Mouse (Mus musculus): ENCODE measurements around the gene Adat3.

Gene Adat3

DNA sequence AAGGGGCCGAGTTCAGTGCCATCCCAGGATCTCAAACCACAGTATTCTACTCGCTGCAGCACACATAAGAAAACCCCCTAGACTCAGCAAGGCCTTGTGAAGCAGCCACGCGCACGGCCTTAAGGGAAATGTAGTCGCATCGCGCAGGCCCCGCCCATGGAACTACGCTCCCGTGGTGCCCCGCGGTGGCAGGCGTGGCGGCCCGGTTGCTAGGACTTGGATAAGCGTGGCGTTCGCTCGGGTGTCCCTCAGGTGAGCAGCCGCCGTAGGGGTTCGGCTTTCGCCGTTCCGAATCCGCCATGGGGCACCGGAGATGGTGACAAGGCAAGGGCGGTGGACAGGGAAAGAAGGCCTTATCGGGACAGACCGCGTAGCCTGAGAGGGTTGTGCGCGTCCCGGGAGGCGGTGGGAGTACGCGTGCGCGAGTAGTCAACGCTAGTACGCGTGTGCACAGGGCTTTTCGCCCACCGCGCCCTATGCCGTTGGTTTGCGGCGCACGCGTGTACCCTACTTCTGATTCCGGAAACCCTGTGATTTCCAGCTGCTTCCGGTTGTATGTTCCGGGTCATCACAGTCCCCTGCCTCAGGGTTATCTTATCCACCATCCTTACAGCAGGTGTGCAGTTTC lies at the start of gene Adat3, which contains the start of gene Scamp4:
Gene Adat3, plus strand, starts transcription at position 183 of the 628 bp plus-strand sequence.
Gene Scamp4, plus strand, starts transcription at position 175 of the 628 bp plus-strand sequence.
- peak; percentile 97 for DNase-seq

DNA sequence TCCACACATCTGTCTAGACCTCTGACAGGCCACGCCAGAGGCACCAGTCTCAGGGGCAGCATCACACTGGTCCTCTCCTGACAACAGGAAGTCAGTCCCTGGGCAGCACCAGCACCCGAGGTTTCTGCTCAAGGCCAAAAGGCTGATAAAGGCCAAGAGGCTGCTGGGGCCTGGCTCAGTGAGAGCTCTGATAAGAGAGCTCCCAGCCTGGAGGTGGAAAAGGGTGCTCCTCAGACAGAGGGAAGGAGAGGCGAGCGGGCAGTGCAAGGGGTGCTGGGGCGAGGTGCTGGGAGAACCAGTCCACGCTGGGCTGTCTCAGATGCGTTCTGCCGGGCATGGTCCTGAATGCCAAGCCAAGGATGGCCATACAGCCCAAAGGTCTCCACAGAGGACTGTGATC lies 49.1 kb upstream of the Adat3 start:
- no peak for DNase-seq

DNA sequence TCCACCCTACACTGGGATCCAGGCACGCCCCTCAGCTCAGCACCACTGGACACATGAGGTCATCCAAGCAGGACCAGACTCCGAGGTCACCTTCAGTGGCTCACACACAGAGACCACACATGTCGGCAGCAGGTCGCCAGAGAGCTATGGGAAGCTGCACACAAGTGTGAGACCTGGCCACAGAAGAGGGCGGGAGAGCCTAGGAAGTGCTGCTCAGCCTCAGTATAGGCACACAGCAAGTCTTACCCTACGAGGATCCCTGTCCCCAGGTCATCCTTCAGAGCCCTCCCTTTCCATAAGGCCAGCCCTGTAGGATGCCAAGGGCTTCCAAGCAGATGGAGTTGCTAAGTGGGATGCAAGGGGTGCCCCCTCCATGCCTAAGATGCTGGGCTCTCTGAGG lies 48.7 kb upstream of the Adat3 start:
- no peak for DNase-seq

DNA sequence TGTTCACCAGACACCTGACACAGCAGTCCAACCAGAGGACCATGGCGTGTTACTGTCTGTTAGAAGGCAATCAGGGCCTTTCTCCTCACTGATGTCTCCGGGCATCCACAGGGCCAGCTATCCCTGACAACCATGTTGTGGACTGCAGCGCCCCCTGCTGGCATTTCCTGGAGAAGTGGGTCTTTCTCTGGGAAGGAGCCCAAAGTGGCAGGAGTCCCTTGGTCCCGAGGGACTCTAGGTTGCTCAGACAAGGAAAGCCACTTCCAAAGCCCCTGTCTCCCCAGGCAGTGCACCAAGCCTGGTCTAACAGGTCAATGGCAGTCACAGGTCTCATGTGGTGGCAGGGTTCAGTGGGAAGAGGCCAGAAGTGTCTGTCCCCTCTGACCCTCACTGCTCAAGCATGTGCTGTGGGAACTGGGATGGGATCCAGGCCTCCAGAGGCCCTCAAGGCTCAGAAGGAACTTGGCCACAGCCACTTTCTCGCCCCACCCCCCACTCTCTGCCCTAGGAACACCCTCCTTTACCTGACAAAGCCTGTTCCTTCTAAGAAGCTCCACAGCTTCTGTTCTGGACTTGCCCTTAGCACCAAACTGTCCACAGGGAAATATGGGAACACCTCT lies 45.2 kb upstream of the Adat3 start:
- peak; percentile 88 for DNase-seq

DNA sequence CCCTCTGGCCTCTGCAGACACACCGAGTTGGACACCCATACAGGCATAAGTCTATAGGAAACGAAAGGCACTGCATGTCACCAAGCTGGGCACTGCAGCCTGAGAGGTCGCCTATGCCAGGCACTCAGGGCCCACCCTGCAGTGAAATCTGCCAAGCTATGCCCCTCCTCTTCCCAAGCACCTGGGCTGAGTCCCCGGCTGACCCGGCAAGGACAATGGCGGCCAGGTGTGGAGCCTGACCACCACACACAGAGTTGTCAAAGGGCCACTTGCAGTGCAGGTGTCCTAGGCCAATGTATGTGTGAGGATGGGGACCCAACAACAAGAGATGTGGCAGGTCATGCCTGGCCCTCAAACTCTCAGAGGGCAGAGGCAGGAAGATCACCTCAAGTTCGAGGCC lies 43.2 kb upstream of the Adat3 start:
- no peak for DNase-seq

DNA sequence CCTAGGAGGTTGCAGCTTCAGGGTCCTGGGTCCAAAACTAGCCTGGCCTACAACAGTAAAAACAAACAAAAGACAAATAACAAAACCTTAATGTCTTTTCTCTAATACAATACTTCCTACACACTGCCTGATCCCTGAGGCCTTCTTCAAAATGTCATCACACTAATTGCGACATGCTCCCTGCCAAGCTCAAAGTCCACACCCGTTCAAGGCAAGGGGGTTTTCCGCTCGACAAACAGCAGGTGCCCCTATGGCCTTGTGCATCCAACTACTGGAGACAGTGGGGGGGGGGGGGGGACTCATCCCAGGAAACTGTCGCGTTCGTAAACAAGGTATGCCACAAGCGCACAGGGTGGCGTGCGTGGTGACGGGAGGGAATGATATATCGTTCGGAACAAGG lies 42.1 kb upstream of the Adat3 start:
- DNase-seq = no peak

DNA sequence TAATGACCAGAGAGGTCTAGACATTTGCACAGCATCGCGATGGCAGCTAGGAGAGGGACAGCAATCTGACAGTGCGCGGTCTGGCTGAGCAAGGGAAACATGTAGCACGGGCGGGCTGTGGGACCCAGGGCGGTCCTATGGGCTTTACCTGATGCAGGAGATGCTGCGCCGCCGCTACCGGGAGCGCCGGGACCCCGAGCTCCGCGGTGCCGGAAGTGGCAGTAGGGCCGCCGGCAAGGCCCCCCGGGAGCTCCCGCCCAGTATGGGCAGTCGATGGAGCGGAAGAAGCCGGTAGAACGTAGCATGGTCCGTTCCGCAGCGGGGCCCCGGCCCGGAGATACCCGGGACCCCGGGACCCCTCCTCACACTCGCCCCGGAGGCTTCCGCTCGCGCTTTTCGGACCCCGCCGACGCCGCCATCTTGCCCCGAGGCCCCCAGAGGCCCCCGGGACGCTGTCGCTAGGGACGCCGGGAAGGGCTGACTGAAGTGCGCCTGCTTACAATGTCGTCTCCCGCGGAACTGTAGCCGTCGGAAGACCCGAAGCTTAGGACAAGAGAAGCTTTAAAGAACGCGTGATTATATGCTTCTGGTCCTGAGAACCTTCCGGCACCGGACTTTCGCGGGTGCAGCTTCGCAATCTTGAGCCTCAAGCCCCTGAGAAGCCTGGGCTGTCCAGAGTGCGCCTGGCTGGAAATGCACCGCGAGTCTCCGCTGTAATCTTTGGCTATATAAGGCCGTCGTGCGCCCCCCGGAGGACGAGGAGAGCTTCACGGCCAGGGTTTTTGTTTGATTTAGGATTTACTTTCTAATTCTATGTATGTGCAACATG lies 41.4 kb upstream of the Adat3 start, which contains the start of gene Rexo1:
Gene Rexo1, minus strand, starts transcription at position 445 of the 829 bp plus-strand sequence.
- peak; percentile 96 for DNase-seq

DNA sequence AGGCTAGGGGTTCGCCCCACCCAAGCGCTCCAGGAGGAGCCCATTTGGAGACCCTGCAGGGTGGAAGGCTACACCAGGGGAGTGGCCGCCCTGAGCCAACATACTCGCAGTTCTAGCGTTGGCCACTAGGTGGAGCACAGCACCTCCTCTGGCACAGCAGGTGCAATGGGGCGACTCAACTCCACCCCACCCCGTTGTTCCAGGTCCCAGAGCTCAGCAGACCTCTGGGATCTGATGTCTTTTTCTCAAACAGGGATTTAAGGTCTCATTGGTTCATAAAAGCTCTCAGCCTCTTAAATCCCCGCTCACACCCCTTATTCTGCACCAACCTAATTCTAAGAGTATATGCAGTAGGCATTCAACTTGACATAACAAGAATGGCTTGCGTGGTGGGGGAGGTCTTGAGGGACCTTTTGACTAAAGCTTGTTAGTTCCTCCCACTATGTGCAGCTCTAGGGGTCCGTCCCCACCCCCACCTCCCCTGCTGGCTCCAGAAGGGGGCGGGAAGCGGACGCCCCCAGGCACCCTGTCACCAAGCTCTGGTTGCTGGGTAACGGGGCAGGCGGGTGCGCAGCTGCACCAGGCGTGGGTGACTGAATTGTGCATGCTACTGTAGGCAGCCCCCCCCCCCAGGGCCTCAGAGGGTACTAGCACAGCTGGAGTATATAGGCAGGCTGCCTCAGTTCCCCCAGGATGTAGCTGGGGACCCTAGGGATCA lies 36.1 kb upstream of the Adat3 start:
- DNase-seq = peak; percentile 93

DNA sequence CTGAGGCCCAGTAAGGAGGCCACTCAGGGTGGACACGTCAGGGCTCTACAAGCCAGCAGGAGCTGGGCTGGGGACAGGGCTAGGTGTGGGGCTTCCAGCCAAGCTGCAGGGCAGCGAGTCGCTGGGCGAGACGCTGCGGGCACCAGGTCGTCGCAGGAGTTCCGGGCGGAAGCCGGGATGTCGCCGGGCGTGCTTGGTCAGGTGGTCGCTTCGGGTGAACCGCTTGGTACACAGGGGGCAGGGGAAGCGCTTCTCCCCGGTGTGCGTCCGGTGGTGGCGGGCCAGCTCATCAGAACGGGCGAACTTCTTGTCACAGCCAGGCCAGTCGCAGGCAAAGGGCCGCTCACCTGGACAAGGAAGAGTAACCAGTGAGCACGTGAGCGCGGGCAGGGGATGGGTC lies 33.8 kb upstream of the Adat3 start:
- DNase-seq = no peak

DNA sequence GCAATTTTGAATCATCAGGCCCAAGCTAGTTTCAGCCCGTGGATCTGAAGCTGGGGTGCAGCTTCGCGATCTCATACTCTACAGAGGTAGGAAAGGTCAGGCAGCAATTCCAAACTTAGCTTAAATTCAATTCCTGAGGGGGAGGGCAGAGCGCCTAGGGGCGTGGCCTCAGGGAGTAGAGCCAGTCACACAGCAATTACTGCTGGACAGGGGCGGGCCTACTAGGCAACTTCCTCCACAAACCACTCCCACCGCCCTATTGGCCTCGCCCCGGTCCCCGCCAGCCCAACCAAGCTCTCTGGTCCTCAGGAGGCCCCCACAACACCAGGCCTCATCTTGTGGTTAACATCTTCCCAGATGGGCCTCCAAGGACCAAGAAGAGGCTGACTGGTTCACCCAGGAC lies 33.0 kb upstream of the Adat3 start:
- DNase-seq = peak; percentile 78

DNA sequence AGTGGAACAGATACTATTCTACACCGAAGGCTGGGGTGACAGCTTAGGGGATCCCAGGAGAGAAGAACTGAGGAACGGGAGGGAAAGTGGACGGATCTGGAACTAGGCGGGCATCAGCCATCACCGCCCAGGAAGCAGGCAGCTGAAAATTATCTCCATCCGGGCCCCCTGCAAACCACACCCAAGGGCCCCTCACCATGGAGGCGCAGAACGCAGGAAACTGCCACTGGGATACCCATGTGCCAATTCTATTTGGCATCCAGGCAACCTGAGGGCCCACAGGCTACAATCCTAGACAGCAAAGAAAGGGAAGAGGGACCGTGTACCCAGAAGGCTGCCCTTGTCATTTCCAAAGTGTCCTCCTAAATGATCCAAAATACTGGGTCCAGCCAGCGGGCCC lies 32.3 kb upstream of the Adat3 start:
- DNase-seq = no peak

DNA sequence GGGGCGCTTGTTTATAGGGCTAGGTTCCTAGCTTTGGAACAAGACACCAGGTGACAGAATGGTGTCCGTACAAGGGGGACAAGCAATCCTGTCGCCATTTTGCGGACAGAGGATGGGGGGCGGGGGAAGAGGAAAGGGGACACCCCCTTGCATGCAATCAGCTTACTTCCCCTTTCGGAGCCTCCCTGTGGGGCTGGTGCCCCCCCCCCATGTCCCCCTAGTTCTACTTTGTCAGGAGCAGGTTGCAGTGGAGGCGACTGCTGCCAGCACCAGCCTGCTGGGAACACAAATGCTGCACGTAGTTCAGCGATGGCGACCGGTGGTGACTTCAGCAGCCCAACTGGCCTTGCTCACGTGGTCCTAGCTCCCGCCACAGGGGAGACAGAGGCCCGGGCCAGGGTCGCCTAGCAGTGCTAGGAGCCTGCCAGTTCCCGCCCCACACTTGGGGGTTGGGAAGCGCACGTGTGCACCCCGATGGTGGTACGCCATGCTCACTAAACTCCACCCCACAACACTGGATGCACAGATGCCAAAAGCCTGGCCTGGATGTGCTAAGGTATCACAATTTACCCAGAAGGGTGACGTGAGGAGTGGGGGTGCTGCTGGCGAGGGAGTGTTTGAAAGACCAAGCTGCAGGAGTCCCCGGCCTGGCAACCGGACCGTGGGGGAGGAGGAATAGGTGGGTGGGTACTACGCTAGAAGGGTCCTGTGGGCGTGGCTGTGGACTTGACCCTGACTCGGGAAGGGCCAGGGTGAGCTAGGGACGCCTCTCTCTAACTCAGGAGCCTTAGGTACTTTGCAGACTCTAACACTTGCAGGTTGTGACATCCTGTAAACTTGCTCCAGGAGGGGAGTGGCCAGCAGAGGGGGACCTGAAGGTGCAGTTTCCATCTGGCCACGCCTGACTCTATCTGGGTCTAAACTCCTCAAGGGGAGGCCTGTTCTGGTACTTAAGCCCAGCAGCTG lies 31.5 kb upstream of the Adat3 start:
- peak; percentile 37 for DNase-seq

DNA sequence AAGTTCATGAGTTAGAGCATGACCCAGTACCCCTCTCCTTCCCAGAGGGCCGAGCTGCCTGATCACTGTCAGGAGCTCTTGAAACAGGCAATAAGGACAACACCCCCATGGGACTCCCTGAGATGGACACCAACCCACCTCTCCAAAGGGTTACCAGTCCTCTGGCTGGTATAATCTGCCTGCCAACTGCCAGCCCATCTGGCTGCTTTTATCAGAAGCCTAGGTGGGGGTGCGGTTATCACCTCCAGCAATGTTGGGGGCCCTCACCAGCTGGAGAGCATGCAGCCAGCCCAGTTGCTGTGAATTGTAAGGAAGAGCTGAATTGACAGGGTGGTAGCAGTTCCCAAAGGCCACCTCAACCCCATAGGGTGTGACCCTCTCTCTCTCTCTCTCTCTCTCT lies 30.2 kb upstream of the Adat3 start:
- DNase-seq = no peak

DNA sequence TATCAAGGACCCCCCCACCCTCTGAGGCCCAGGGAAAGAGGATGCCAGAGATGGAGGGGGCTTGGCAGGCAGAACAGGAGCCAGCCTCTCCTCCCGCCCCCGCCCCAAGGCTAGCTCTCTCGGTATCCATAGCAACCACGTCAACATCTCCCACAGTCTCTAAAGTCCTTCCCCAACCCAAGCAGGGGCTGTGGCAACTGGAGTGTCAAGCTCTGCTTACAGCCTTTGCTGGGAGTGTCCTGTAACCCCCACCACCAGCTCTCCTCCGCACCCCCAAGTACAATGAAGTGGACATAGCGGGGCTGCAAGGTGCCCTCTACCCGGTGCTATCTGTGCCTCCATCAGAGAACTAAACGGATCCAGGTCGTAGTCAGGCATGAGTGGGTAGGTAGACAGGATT lies 28.7 kb upstream of the Adat3 start:
- no peak for DNase-seq

DNA sequence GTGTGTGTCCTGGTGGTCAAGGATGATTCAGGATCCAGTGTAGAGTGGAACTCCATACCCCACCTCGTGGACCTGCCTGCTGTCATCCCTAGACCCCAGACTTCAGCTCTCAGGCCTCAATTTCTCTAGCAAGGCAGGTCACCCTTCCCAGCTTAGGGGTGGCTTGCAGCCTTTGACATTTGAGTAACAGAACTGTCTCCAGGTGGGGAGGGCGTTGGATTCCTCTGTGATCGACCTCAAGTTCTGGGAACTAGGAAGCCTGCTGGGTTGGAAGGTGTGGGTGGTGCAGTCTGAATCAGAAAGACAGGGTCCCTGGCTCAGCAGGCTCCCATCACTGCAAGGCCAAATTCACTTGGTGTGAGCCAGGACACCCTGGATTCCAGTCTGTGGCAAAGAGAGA lies 27.8 kb upstream of the Adat3 start:
- no peak for DNase-seq

DNA sequence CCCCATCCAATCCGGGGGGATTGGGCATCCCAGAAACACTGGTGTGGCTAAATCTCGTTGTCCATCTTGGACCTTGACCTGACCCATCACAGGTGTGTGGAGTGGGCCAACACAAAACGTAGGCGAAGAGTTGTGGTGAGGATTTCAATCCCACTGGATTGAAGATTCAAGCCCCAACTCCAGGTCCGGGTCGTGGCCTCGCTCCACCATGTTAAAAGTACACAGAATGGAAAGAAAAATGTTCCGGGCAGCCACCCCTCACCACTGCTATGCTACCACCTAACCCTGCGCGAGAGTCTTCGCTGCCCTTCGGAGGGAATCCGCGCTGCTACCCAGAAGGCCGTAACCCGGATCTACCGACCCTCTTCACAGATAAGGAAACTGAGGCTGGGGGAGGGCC lies 26.8 kb upstream of the Adat3 start:
- no peak for DNase-seq

DNA sequence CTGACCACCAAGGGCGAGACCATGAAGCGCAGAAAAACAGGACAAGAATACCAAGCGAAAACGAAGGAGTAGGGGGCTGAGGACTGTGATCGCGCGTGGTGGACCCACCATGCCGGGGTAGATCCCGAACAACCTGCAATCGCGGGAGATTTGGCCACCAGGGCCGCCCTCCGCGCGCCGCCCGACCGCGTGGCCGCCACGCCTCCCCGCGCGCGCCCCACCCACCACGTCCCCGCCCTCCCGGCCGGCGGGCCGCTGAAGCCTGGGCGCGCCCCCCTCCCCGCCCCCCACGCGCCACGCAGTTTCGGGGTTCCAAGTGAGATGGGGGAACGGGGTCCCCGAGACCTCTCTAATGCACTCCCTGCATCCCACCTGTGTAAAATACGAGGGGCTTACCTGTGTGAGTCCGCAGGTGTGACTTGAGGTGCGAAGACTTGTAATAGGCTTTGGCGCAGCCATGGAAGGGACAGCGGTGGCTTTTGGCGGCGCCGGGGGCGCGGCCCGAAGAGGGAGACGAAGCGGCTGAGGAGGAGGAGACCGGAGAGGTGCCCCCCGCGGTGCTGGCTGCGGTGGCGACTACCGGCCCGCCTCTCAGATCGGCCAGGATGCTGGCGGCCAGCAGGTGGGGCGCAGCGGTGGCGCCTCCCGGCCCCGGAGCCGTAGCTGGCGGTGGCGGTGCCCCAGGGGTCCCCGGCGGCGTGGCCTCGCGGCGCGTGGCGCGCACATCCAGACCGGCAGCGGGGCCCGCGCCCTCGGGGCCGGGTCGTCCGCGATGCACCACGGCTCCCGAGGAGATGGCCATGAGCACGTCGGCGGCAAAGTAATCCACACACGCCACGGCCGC lies 26.1 kb upstream of the Adat3 start:
- peak; percentile 81 for DNase-seq

DNA sequence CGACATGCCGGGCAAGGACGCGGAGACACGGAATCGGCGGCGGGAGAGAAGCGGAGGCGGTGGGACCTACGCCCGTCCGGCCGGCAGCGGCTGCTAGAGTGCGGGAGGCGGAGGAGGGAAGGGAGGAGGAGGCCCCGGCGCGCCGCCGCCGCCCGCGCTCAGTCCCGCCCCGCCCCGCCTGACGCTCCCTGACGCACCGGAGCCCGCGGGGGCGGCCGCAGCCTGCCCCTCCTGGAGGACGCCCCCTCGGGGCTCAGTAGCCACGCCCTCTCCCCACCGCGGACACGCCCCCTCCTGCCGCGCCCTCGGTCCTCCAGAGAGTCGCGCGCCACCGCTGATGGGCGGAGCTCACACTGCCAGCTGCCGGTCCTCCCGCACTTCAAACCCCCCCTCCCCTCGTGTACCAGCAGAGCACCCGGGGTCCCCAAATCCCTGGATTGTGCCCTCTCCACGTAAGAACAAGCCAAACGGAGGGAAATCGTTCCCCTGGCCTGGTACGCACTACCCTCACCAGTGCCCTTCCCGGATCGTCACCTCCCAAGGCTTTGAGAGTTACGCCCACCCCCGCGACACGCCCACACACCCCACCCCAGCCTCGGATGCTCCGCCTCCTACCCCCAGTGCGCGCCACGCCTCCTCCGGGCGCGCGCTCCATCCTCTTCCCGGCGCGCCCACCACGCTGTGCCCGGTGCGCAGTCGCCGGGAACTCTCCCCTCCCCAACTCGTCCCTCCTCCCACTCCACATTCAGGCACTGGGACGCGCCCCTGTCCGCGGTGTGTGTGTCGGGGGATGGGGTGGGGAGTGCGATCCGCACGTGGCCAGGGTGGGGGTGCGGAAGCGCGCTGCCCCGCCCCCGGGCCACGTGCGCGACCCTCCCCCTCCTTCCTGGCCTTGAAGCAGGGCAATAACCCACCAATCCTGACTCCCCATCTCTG lies 25.2 kb upstream of the Adat3 start, which contains the start of gene Klf16:
Gene Klf16, minus strand, starts transcription at position 127 of the 936 bp plus-strand sequence.
- DNase-seq = peak; percentile 99

DNA sequence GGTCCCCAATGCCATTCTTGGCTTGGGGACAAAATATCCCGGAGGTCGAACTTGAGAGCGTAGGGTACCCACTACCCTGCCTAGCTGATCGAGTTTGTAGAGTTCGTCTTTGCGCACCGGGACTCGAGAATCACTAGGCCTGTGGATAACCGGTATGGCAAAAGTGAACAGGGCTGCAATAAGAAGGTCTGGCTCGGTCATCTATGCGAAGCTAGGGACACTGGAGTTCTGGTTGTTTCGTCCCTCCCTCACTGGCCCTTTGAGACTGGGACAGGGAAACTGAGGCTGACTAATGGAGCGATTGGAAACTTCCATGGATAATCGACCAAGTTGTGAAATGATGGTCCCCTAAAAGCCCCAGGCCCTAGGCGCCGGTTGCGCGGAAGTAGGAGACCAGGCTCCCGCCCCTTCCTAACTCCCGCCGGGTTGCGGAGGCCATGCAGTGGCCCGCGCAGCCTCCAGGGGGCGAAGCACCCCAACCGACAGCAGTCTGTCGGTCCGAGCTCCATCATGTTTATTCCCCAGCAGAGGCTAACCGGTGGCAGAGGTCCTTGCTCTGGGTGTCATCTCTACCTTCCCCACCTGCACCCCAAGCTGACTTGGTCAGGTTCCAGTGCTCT lies 24.4 kb upstream of the Adat3 start:
- DNase-seq = peak; percentile 92

All from kidney, postnatal 10 days (tissue).